Mouse (Mus musculus) stomach, embryonic 16.5 days (tissue): ENCODE measurements around the gene Golga1. TPM values are rescaled to one million over a fixed set of nuclear protein-coding genes. Genes with fewer than 3 reads are reported as not detected.

Experiments used
- ATAC-seq: fragments of 200-750 bp; cut with Nextera tagmentation; 2 replicates; pipeline ENCODE4 v1.8.0; 2017; ENCODE audit warnings: moderate number of reproducible peaks, moderate TSS enrichment; ENCODE audit not compliant: insufficient read depth, low FRiP score
- H3K27ac ChIP-seq: fragments of 300-500 bp; sonication (generic); 2 replicates; pipeline ENCODE4 v1.5.1; 2014; ENCODE audit warnings: low read length
- H3K27me3 ChIP-seq: fragments of 300-500 bp; sonication (generic); 2 replicates; pipeline ENCODE4 v1.6.1; 2014; ENCODE audit warnings: low read length, control low read depth, mixed read lengths; ENCODE audit not compliant: control insufficient read depth, insufficient read depth
- H3K36me3 ChIP-seq: fragments of 300-500 bp; sonication (generic); 2 replicates; pipeline ENCODE4 v1.6.1; 2014; ENCODE audit warnings: low read length; ENCODE audit not compliant: control insufficient read depth, insufficient read depth
- H3K4me1 ChIP-seq: fragments of 300-500 bp; sonication (generic); 2 replicates; pipeline ENCODE4 v1.6.1; 2014; ENCODE audit warnings: low read length, control low read depth, mixed read lengths; ENCODE audit not compliant: control insufficient read depth, insufficient read depth
- H3K4me2 ChIP-seq: fragments of 300-500 bp; sonication (generic); 2 replicates; pipeline ENCODE4 v1.6.1; 2014; ENCODE audit warnings: low read depth, low read length, mixed read lengths
- H3K4me3 ChIP-seq: fragments of 300-500 bp; sonication (generic); replicated peaks from 2 replicates; pipeline ENCODE4 v1.5.1; 2014; ENCODE audit warnings: mild to moderate bottlenecking, low read length
- H3K9ac ChIP-seq: fragments of 300-500 bp; sonication (generic); 2 replicates; pipeline ENCODE4 v1.6.1; 2014; ENCODE audit warnings: low read length
- H3K9me3 ChIP-seq: fragments of 300-500 bp; sonication (generic); replicated peaks from 2 replicates; pipeline ENCODE4 v1.6.1; 2016; ENCODE audit warnings: low read length, control low read depth; ENCODE audit not compliant: control insufficient read depth
- WGBS: fragments of 180-500 bp; shearing (Covaris S2); extraction: QIAGEN DNeasy Blood & Tissue Kit; methylation state at CpG from one replicate; pipeline ENCODE4 v1.1.7; 2014; 5-methylcytosine and 5-hydroxymethylcytosine counted together
- polyA plus RNA-seq: library from polyadenylated mRNA; unstranded; fragments of >200 nt; fragmentation: Nextera tagmentation; extraction: Ambion mirVana; gene quantifications from 2 replicates; pipeline ENCODE4 v1.2.1, GENCODE M21; 2015

Gene Golga1
- polyA plus RNA-seq, 1 experiment from 2014 or later, result 31.2 TPM

DNA sequence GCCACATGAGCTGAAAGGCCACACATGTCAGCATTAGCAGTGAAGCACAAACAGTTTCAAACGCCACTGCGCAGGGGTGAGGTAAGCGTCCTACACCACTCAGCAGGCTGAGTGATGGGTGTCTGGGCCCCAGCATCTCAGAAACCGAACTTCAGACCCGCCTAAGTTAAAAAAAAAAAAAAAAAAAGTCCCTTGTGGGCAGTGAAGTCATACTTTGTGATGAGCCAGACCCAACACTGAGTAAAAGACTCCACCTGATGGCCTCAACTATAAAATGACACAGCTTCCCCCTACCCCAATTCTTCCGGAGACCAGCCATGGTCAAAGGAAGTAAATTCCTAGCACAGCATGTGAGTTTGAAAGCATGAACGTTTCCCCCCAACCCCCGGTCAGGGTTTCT is 62.2 kb downstream of the Golga1 start:
- Histone ChIP-seq H3K36me3 (peaks cover 24% of the 10 kb centered on the region), H3K27me3 (no peaks in the 10 kb centered on the region), H3K4me3 (peak overlapping the region; percentile 84), H3K27ac (no peak overlapping the region), H3K4me2 (peak overlapping the region; percentile 96), H3K9ac (peak overlapping the region; percentile 85), H3K4me1 (peaks cover 29% of the 10 kb centered on the region), H3K9me3 (no peaks in the 10 kb centered on the region)
- ATAC-seq, result no peak
- 53% methylated on average over 8 of the region's 8 CpGs for WGBS

DNA sequence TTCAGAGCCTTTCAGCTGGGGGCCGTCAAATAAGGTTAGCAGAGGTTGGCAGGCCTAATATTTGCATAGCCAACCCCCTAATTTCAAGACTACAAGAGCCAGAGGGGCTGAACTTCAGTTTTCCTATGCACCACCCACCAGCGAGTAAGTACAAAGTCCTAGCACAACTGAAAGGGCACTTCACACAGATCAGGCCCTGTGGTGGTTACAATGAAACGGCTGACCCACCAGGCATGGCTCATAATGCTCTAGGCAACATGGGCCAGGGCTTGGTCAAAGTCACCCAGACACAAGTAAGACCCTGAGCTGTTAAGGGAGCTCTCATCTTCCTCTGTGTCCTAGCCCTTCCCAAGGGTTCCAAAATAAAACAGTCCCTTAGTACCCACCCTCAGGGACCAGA is 63.5 kb downstream of the Golga1 start:
- H3K4me2 ChIP-seq, result no peak overlapping the region
- no peak for ATAC-seq
- no peaks in the 10 kb centered on the region for H3K9me3 ChIP-seq
- peaks cover 31% of the 10 kb centered on the region for H3K4me1 ChIP-seq
- H3K27me3 ChIP-seq, result no peaks in the 10 kb centered on the region
- H3K9ac ChIP-seq, result no peak overlapping the region
- no peak overlapping the region for H3K27ac ChIP-seq
- WGBS, result 70% methylated on average over 3 of the region's 3 CpGs
- H3K36me3 ChIP-seq, result peaks cover 24% of the 10 kb centered on the region
- no peak overlapping the region for H3K4me3 ChIP-seq

DNA sequence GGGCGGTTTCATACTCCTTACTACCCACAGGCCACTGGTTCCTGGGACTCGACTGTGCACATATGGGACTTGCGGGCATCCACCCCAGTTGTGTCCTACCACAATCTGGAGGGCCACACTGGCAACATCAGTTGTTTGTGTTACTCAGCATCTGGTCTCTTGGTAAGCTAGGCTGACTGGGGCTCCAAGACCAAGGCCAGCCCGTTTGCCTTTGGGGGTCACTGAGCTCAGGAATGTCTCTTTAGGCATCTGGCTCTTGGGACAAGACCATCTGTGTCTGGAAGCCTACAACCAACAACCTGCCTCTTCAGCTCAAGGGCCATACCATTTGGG is 64.8 kb downstream of the Golga1 start:
- no peak overlapping the region for H3K9ac ChIP-seq
- no peak overlapping the region for H3K27ac ChIP-seq
- 78% methylated on average over 4 of the region's 4 CpGs for WGBS
- no peak for ATAC-seq
- H3K9me3 ChIP-seq, result no peaks in the 10 kb centered on the region
- H3K27me3 ChIP-seq, result no peaks in the 10 kb centered on the region
- H3K4me2 ChIP-seq, result no peak overlapping the region
- peaks cover 25% of the 10 kb centered on the region for H3K4me1 ChIP-seq
- H3K36me3 ChIP-seq, result peaks cover 24% of the 10 kb centered on the region
- no peak overlapping the region for H3K4me3 ChIP-seq

DNA sequence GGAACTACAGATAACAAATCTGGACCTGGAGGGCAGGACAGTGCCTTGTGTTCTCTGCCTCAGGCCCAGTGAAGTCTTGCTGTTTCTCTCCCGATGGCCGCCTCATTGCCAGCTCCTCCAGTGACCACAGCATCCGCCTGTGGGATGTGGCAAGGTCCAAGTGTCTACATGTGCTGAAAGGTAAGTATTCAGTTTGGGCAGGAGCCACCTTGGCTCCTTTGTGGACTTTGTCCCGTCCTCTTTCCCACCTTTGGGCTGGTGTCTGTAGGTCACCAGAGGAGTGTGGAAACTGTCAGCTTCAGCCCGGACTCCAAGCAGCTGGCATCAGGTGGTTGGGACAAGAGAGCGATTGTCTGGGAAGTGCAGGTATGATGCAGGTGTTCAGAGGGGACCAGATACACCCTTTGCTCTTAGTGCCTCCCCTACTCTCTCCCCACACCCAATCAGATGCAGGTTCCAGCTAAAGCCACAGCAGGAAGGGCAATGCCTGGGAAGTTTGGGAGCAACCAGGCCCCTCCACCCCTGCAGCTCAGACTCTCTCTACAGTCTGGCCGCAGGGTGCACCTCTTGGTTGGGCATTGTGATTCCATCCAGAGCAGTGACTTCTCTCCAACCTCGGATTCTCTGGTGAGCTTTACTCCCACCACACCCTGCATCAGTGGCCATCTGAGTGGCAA is 65.3 kb downstream of the Golga1 start:
- H3K36me3 ChIP-seq, result peaks cover 24% of the 10 kb centered on the region
- no peak overlapping the region for H3K4me3 ChIP-seq
- no peaks in the 10 kb centered on the region for H3K9me3 ChIP-seq
- no peak for ATAC-seq
- H3K27ac ChIP-seq, result no peak overlapping the region
- no peaks in the 10 kb centered on the region for H3K27me3 ChIP-seq
- WGBS, result 62% methylated on average over 8 of the region's 8 CpGs
- H3K4me1 ChIP-seq, result peaks cover 25% of the 10 kb centered on the region
- no peak overlapping the region for H3K4me2 ChIP-seq
- H3K9ac ChIP-seq, result no peak overlapping the region

DNA sequence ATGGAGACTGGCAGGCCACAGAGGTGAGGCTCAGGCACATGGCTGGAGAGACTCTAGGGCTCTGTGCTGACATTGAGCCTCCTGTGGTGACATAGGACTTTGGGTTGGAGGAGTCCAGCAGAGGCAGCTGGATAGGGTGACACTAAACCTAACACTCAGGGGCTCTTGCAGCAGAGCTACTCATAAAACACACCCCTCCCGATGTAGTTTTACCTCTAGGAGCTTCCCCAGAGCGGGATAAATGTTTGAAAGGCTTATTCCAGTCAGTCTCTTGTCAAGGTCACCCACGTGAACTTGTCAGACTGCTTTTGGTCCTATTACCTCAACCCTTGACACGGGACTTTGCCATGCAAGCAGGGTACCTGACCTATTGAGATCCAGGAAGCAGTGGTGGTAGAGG is 66.0 kb downstream of the Golga1 start:
- no peak overlapping the region for H3K4me3 ChIP-seq
- H3K36me3 ChIP-seq, result peaks cover 24% of the 10 kb centered on the region
- WGBS, result 40% methylated on average over 4 of the region's 4 CpGs
- H3K9ac ChIP-seq, result no peak overlapping the region
- H3K9me3 ChIP-seq, result no peaks in the 10 kb centered on the region
- ATAC-seq, result no peak
- peaks cover 25% of the 10 kb centered on the region for H3K4me1 ChIP-seq
- H3K27me3 ChIP-seq, result no peaks in the 10 kb centered on the region
- no peak overlapping the region for H3K4me2 ChIP-seq
- no peak overlapping the region; the same call in 1 of the 2 replicates for H3K27ac ChIP-seq

DNA sequence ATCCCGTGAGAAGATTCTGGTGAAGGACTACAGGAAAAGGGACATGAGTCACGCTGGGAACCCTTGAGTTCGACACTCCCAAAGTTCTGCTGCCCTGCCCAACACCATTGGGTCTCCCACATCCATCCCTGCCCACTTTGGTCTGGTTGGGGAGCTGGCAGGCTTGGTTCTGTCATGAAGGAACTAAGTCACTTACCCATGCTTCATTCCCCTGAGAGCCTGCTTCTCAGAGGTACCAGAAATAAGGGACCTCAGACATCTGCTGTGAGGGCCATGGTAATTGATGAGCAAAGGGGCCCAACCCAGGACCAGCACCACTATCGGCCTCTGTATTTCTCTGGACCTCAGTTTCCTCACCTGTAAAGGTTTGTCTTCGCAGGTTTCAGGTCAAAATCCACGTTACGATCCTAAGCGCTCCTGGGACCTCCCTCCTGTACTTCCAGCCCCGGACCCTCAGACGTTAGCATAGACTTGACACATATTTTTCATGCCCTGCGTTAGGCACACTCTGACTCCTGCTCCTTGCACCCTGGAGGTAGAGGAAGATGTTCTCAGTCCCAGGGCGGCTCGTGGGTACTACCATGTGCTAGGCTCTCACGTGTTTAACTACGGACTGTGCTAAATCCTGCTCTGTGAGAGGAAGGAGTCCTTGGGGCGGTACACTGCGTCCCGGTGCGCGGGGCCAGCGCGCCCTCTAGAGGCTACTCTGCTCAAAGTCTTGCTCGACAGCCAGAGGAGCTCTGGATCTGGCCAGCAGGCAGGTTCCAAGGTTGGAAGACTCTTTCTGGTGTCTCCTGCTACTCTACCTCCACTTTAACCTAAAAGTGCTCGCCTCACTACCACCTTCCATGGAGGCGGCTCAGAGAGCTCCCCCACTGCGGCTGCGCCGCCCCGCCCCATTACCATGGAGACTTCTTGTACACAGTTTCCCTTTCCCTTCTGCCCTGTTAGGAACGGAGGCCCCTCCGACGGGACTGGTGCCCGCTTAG is 67.7 kb downstream of the Golga1 start, which contains the start of gene Wdr38:
Gene Wdr38, plus strand, starts transcription at position 91 of the 989 bp plus-strand sequence.
- peak within 1 kb of the TSS; percentile 66 for H3K4me2 ChIP-seq
- H3K4me3 ChIP-seq, result peak within 1 kb of the TSS; percentile 56
- H3K4me1 ChIP-seq, result peaks cover 12% of the 10 kb centered on the region
- no peaks in the 10 kb centered on the region for H3K9me3 ChIP-seq
- ATAC-seq, result peak; percentile 93
- WGBS, result 11% methylated on average over 33 of the region's 33 CpGs
- no peaks in the 10 kb centered on the region for H3K27me3 ChIP-seq
- peaks cover 16% of the 10 kb centered on the region for H3K36me3 ChIP-seq
- peak within 1 kb of the TSS; percentile 64; the same call in 1 of the 2 replicates for H3K27ac ChIP-seq
- H3K9ac ChIP-seq, result peak within 1 kb of the TSS; percentile 74

DNA sequence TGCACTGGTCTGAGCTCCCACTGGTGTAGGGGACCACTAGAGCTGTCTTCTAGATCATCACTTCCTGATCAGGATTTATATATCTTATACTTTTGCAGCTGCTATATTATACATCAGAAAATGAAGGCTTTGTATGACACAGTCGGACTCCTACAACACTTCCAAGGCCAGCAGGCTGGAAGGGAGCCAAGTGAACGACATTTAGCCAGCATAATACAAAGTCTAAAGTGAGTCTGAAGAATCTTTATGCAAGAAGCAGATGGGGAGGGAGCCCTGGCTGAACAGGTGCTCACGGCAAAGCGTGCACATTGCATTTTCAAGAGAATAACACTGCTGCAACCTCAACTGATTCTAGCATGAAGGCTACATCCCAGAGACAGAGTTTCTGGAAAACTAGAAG is 72.9 kb downstream of the Golga1 start:
- Histone ChIP-seq H3K9ac (no peak overlapping the region), H3K36me3 (no peaks in the 10 kb centered on the region), H3K27ac (peak overlapping the region; percentile 42; the same call in 1 of the 2 replicates), H3K4me1 (peaks cover 13% of the 10 kb centered on the region), H3K4me2 (no peak overlapping the region), H3K4me3 (no peak overlapping the region), H3K27me3 (no peaks in the 10 kb centered on the region), H3K9me3 (no peaks in the 10 kb centered on the region)
- WGBS, result 31% methylated on average over 4 of the region's 4 CpGs
- no peak for ATAC-seq

DNA sequence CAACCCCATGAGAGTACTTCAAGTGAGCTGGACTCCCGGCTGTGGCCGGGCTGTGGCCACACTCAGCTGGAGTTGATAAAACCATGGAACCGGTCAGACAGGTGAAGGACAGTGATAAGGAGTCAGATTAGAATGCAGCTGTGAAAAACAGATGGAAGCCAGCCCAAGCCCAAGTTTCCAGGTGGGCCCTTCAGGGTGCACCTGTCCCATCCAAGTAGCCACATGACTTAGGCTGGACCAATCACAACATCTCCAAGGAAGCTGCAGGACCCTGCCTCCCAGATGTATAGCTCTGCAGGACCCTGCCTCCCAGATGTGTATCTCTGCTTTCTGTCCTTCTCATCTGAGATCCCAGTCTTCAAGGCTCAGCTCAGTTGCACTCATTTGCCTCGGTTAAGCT is 73.3 kb downstream of the Golga1 start:
- peaks cover 15% of the 10 kb centered on the region for H3K4me1 ChIP-seq
- H3K9ac ChIP-seq, result no peak overlapping the region
- H3K27me3 ChIP-seq, result no peaks in the 10 kb centered on the region
- H3K4me3 ChIP-seq, result no peak overlapping the region
- no peaks in the 10 kb centered on the region for H3K9me3 ChIP-seq
- peak overlapping the region; percentile 42; the same call in 1 of the 2 replicates for H3K27ac ChIP-seq
- ATAC-seq, result peak; percentile 22; the same call in 1 of the 2 replicates
- no peaks in the 10 kb centered on the region for H3K36me3 ChIP-seq
- WGBS, result 48% methylated on average over 4 of the region's 4 CpGs
- no peak overlapping the region for H3K4me2 ChIP-seq

DNA sequence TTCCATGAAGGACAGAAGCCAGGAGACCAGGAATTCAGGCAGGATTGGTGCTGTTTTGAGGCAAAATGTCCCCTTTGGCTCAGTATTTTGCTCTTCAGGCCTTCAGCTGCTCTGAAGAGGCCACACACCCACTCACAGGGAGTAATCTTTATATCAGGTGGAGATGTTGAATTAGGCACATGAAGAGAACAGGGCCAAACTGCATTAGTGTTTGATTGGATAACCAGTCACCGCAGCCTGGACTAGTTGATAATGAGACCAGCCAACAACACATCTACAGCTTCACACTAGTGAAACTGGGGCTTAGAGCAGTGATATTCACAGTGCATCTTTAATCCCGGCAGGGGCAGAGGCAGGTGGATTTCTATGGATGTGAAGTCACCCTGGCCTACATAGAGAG is 76.4 kb downstream of the Golga1 start:
- H3K4me1 ChIP-seq, result peaks cover 15% of the 10 kb centered on the region
- no peak overlapping the region for H3K4me2 ChIP-seq
- H3K27ac ChIP-seq, result no peak overlapping the region
- no peak overlapping the region for H3K4me3 ChIP-seq
- H3K9ac ChIP-seq, result no peak overlapping the region
- H3K9me3 ChIP-seq, result no peaks in the 10 kb centered on the region
- no peaks in the 10 kb centered on the region for H3K27me3 ChIP-seq
- ATAC-seq, result no peak
- no peaks in the 10 kb centered on the region for H3K36me3 ChIP-seq
- WGBS, result 89% methylated on average over 2 of the region's 2 CpGs
